Mouse (Mus musculus): ENCODE results near the gene Syt12. TPM values are rescaled to one million over a fixed set of nuclear protein-coding genes. Genes with fewer than 3 reads are reported as not detected.

Gene Syt12
- total RNA-seq, 2 experiments from 2014 or later = 1.8 to 5.0 TPM

DNA sequence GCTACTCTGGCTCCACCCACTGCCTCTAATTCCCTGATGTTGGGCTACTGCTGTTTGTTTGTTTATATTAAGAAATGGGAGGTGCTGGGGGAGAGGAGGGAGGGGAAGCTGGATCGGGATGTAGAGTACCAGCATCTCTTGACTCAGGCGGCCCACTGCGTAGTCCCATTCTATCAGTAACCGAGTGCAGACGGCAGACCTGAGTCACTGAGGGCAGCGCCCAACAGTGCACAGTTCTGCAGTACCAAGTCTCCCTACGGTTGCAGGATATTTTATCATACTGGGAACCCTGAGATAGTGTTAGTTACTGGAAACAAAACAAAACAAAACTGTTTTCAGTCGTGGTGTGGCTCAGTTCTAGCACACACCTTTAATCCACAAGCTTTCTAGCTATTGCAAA lies 26.1 kb downstream of the Syt12 start:
- no peak for DNase-seq
- intact Hi-C loops (cut with DNase I) = no loop called here

DNA sequence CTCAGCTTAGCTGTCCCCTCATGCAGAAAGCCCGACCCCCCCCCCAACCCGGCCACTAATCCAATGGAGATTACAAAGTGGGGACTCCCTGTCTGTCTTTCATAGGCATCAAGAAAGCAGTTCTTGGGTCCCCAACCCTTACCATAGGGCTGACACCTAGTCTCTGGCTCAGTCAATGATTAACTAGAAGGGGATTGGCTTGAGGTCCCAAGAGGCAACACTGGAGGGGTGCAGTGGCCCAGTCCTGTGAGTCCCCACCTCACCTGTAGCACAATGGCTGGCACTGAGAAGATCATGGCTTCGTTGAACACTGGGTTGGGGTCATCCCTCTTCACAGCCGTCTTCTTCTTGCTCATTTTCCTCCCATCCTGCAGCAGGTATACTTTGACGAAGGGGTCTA lies 26.6 kb downstream of the Syt12 start:
- intact Hi-C loops (cut with DNase I) = no loop called here
- DNase-seq = no peak

- no peak for DNase-seq
- intact Hi-C loops (cut with DNase I) = no loop called here
Measured at GRCm38 (mm10) chr19:4449230-4449629, 28.0 kb downstream of the Syt12 start.

DNA sequence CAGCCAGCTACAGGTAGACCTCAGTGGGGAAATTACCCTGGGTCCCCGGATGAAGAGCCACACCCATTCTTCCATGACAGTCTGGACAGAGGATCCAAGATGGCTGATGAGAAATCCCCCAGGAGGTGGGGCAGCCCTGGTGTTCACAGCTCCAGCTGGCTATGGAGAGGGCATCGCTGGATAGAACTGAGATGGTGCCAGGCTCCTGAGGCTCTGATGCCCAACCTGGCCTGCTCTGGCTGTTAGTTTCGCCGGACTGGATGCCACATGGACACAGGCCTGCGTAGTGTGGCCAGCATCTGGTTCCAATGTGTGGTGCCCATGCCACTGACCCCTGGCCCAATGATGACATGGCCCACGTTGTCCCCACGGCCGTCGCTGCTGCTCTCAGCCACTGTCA lies 29.8 kb downstream of the Syt12 start:
- no peak for DNase-seq
- intact Hi-C loops (cut with DNase I) = no loop called here

DNA sequence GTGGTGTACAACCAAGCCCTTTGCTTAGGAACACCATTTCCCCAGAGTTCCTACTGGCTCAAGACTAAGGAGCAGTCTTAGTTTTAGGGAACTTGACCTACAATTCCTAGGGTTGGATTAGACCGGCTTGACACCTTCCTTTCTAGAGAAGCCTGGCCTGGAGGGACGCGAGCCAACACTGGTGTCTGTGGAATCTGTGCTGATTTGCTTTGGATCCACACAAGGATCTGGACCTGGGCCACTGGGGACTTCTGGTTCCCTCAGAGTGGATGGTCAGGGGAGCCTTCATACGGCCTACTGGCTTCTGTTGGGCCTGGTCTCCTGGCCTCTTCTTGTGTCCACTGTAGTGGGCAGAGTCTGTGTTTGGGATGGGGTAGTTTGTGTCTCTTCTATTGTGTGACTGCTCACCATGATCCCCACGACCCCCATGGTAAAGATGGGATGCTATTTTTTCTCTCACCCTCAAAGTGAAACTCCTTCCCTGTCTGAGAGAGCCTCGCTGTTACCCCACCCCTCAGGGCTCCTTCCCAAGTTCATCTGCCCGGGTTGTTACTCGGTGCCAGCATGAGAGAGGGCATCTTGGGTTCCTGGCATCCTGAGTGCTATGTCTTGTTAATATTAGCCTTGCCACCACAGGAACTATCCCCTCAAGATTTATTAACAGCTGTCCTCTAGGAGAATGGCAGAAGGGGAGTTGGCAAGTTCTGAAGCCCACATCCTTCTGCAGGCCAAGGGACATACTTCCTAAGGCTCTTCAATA lies 30.4 kb downstream of the Syt12 start:
- intact Hi-C loops (cut with DNase I) = no loop called here
- DNase-seq = no peak

- peak; percentile 77 to 86 for DNase-seq
- intact Hi-C loops (cut with DNase I) = loop anchor here (5.0 kb wide), 1 partner anchor 105 kb away; no protein-coding TSS in a partner anchor
Measured at GRCm38 (mm10) chr19:4442408-4442807, 34.8 kb downstream of the Syt12 start.

DNA sequence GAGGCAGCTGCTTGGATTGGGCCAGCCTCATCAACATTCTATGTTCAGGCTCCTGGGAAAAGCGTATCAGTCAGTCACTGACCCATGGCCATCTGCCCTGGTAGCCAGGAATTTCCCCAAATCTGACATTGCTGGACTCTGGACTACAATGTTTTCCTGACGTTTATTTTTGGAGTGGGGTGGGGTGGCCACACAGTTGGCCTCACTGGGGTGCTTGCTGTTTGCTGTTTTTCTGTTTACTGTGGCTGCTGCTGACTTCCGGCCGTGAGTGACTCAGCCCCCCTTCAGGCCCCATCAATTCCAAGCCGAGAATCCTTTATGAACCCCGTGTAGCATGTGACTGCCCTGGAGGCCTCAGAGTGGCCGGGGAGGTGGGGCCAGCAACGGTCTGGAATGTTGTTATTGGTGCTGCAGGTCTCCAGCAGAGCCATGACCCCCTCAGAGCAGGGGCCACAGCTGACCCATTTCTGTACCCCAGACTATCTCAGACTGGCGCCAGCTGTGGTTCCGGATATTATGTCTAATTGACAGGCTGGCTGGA lies 35.6 kb downstream of the Syt12 start:
- peak; percentile 33 to 34 for DNase-seq
- intact Hi-C loops (cut with DNase I) = loop anchor here (5.0 kb wide), 1 partner anchor 104 kb away; no protein-coding TSS in a partner anchor

DNA sequence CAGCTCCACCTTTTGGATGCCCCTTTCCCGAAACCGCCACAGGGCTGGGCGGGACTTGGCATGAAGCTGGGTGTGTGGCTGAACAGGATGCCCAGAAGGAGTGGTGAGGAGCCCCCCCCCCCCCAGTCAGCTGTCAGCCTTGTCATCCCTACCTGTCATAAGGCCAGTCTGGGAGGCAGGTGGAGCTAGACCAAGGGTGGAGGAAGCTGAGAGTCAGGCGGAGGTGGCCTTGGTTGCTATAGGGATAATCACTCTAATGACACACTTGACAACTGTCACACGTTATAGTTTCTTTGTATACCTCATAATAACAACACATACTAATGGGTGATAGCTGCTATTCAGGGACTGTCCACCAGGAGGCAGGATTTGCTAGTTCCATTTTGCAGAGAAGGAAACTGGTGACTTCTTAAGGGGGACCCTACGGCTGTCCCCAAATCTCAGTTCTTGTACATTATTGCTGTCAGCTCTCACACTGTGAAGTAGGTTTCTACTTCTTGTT lies 36.1 kb downstream of the Syt12 start:
- peak; percentile 40 to 61 for DNase-seq
- intact Hi-C loops (cut with DNase I) = loop anchor here (5.0 kb wide), 1 partner anchor 104 kb away; no protein-coding TSS in a partner anchor

- peak; percentile 27 to 43 for DNase-seq
- intact Hi-C loops (cut with DNase I) = loop anchor here (5.0 kb wide), 1 partner anchor 103 kb away; no protein-coding TSS in a partner anchor
Measured at GRCm38 (mm10) chr19:4440222-4440621, 37.0 kb downstream of the Syt12 start.

GRCm38 (mm10) chr19:4439161-4439801 lies 38.0 kb downstream of the Syt12 start, which contains the start of gene Rhod:
Rhod (minus strand) TSS chr19:4439432.
- intact Hi-C loops (cut with DNase I) = no loop called here
- DNase-seq = peak; percentile 67 to 72

GRCm38 (mm10) chr19:4438791-4439160 lies 38.5 kb downstream of the Syt12 start:
- no peak for DNase-seq
- intact Hi-C loops (cut with DNase I) = no loop called here

- DNase-seq = no peak
- intact Hi-C loops (cut with DNase I) = no loop called here
Measured at GRCm38 (mm10) chr19:4437886-4438285, 39.4 kb downstream of the Syt12 start.

DNA sequence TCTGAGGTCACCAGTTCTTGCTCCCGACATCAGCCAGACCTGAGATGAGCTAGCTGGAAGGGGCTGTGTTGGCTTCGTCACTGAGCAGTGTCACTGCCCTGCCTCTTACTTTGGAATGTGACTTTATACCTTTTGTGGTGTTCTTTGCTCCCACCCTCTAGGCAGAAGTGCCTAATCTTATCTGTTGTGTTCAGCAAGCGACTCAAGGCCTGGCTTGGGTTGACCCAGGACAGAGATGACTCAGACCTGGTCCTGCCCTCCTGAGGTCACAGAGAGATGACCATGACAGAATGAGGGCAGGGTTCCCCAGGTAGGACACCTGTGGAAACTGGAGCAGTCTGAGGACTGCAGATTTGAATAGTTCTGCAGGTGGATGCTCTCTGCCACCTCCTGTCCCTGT lies 41.0 kb downstream of the Syt12 start:
- no peak for DNase-seq
- intact Hi-C loops (cut with DNase I) = no loop called here

DNA sequence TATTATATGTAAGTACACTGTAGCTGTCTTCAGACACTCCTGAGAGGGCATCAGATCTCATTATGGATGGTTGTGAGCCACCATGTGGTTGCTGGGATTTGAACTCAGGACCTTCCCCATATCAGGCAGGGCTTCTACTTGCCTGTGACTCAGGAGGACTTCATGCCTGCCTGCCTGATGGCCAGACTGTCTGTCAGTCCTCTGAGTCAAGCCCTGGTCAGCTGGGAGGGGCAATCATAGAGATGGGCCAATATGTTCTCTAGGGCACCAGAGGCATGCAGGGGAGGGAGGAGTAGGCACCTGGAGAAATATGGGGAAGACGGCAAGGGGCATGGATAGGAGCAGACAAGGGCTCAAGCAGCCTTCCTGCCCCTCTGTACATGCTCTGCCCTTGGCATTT lies 42.2 kb downstream of the Syt12 start:
- DNase-seq = no peak
- intact Hi-C loops (cut with DNase I) = no loop called here

DNA sequence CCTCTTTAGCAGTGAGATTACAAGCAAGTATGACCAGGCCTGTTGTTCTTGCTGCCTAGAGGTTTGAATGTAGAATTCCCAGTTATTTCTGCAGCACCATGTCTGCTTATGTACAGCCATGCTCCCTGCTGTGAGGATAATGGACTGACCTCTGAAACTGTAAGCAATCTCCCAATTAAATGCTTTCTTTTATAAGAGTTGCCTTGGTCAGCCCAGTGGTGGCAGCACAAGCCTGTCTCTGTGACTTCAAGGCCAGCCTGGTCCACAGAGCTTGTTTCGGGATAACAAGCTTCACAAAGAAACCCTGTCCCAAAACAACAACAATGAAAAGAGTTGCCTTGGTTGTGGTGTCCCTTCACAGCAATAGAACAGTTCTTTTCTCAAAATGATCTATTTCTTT lies 43.5 kb downstream of the Syt12 start:
- DNase-seq = no peak
- intact Hi-C loops (cut with DNase I) = no loop called here

- intact Hi-C loops (cut with DNase I) = no loop called here
- DNase-seq = no peak
Measured at GRCm38 (mm10) chr19:4430091-4430620, 47.1 kb downstream of the Syt12 start.

DNA sequence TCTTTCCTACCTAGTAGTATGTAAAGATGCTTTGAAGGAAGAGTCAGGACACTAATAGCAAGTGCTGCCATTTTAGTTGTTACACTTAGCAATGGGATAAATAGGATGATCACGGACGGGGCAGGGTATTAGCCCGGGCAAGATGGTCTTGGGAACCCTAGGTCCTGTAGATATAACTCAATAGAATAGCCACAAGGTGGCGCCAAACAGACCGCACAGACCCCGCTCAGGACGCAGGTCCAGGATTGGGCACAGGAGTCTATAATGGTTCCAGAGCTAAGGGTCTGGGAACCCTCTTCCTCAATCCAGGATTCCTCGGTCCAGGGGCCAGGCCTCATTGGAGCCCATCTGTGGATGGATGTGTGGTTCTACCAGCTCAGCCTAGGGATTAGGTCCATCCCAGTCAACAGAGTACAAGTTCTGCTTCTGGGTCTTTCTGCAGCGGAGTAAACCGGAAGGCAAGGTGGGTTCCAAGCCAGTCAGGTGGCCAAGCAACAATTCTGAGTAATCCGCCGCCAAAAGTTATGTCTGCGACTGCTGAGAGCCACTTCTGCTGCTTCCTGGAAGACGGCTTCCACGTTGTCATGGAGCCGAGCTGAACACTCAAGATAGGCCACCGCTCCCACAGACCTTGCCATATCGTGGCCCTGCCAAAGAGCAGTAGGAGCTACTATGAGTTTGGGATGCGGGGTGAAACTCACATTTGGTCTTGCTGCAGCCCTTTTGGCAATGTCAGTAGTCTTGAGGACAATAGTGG lies 51.5 kb downstream of the Syt12 start:
- intact Hi-C loops (cut with DNase I) = no loop called here
- peak; percentile 23 to 56 for DNase-seq

- intact Hi-C loops (cut with DNase I) = no loop called here
- DNase-seq = no peak
Measured at GRCm38 (mm10) chr19:4423021-4423420, 54.2 kb downstream of the Syt12 start.

DNA sequence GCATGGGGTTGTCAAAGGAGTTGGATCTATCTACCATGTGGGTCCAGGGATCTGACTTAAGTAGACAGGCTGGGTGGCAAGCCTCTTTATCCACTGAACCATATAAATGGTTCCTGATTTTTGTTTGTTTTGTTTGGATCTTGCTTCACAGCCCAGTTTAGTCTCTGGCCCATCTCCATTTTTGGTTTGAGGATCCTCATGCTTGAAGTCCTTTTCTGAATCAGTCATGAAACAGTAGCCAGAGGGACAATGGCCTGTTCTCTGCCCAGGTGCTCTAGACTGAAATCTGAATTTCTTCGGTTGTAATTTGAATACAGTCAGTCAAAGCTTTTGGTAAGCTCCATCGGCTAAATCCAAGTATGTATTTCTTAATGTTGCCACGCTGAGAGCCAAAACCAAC lies 54.7 kb downstream of the Syt12 start:
- intact Hi-C loops (cut with DNase I) = no loop called here
- no peak for DNase-seq

- intact Hi-C loops (cut with DNase I) = no loop called here
- no peak for DNase-seq
Measured at GRCm38 (mm10) chr19:4420153-4420910, 56.9 kb downstream of the Syt12 start.

Measured in heart, postnatal 14 days (tissue).